Comparison of ENCODE assay signal across 12 mouse cellular contexts in the genomic region with DNA sequence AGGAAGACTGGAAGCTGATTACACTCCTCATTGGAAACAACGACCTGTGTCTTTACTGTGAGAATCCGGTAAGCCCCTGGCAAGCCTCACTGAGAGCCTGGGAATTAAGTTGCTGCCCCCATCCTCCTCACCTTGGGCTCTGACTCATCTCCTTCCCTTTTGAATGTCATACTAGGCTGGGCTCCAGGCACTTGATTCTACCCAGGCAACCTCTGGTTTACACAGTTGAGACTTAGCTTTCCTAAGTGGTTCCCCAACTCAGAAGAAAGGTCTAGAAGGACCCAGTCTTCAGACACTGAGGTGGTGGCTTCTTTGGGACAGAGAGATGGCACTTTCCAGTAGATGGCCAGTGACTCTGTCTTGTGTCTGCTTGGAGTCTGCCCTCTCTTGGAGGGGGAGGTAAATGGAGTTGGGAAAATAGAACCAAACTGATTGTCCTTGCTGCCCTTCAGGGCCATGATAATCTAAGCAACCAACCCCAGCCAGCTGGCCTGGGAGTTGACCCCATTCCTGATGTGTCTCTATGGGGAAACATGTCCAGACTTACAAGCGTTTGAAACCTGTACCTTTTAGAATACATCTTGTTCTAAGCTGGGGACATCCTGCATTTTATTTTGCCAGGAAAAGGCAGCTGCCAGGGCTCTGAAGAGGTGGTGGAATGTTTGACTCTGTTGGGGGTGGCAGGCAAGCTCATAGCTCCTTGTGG.
DNase-seq lines count a peak whose midpoint lies in the region; ATAC-seq and TF ChIP-seq lines count a peak whose summit lies in the region.
"Had no signal": no experiment of that assay in that cellular context is flagged by ENCODE, and none has a peak within 500 bp of the region (broad histone marks: within the 10 kb centered on the region; RNA-seq: fewer than 3 reads in every experiment).

No protein-coding gene starts in this region.

- peaks cover 30% of the 10 kb centered on the region for H3K4me1 ChIP-seq in intestine, embryonic 14.5 days (replicated peaks; ENCODE audit: control insufficient read depth, insufficient read depth, low read length)
- no peaks in the 10 kb centered on the region for H3K4me1 ChIP-seq in intestine, postnatal 0 days (replicated peaks; ENCODE audit: control insufficient read depth, insufficient read depth, low read length)
- H3K4me1 ChIP-seq in stomach, embryonic 14.5 days (ENCODE audit: control insufficient read depth, insufficient read depth, low read length), result peaks cover 25% of the 10 kb centered on the region
- H3K4me1 ChIP-seq: forebrain, embryonic 15.5 days; neural tube, embryonic 15.5 days had no signal

- no peaks in the 10 kb centered on the region for H3K9me3 ChIP-seq in intestine, embryonic 14.5 days (ENCODE audit: control insufficient read depth, low read length)
- no peaks in the 10 kb centered on the region for H3K9me3 ChIP-seq in intestine, postnatal 0 days (ENCODE audit: control insufficient read depth)
- no peaks in the 10 kb centered on the region for H3K9me3 ChIP-seq in stomach, embryonic 14.5 days (ENCODE audit: control insufficient read depth, low read depth, low read length)
- H3K9me3 ChIP-seq: embryonic facial prominence, embryonic 13.5 days; forebrain, embryonic 15.5 days; neural tube, embryonic 15.5 days had no signal

- no peaks in the 10 kb centered on the region for H3K36me3 ChIP-seq in intestine, embryonic 14.5 days (ENCODE audit: control insufficient read depth, insufficient read depth, low read length)
- no peaks in the 10 kb centered on the region for H3K36me3 ChIP-seq in intestine, postnatal 0 days (ENCODE audit: control insufficient read depth, insufficient read depth)
- no peaks in the 10 kb centered on the region for H3K36me3 ChIP-seq in stomach, embryonic 14.5 days (ENCODE audit: control insufficient read depth, insufficient read depth, low read length)
- H3K36me3 ChIP-seq: embryonic facial prominence, embryonic 13.5 days; forebrain, embryonic 15.5 days; neural tube, embryonic 15.5 days had no signal

- TF ChIP-seq CTCF in intestine, postnatal 0 days (IDR thresholded peaks at IDR 0.05; ENCODE audit: low read depth), result no peak

- no peaks in the 10 kb centered on the region for H3K27me3 ChIP-seq in intestine, embryonic 14.5 days (replicated peaks; ENCODE audit: control insufficient read depth, insufficient read depth, low read length)
- no peaks in the 10 kb centered on the region for H3K27me3 ChIP-seq in intestine, postnatal 0 days (replicated peaks; ENCODE audit: control insufficient read depth, insufficient read depth, low read length)
- no peaks in the 10 kb centered on the region for H3K27me3 ChIP-seq in stomach, embryonic 14.5 days (ENCODE audit: control insufficient read depth, insufficient read depth, low read length)
- H3K27me3 ChIP-seq: embryonic facial prominence, embryonic 13.5 days; forebrain, embryonic 15.5 days; neural tube, embryonic 15.5 days had no signal

- H3K9ac ChIP-seq in intestine, embryonic 14.5 days (ENCODE audit: low read length), result no peak overlapping the region
- H3K9ac ChIP-seq in intestine, postnatal 0 days (ENCODE audit: low read depth, low read length), result no peak overlapping the region
- no peak overlapping the region for H3K9ac ChIP-seq in stomach, embryonic 14.5 days (replicated peaks; ENCODE audit: low read depth, low read length)
- H3K9ac ChIP-seq: embryonic facial prominence, embryonic 13.5 days; forebrain, embryonic 15.5 days; neural tube, embryonic 15.5 days had no signal

- H3K27ac ChIP-seq in intestine, embryonic 14.5 days (ENCODE audit: low read depth), result peak overlapping the region; percentile 71
- H3K27ac ChIP-seq in intestine, postnatal 0 days (ENCODE audit: low read depth, low read length), result no peak overlapping the region
- H3K27ac ChIP-seq in stomach, embryonic 14.5 days (ENCODE audit: low read length), result peak overlapping the region; percentile 77; the same call in 1 of the 2 replicates
- H3K27ac ChIP-seq: embryonic facial prominence, embryonic 13.5 days; forebrain, embryonic 15.5 days; neural tube, embryonic 15.5 days had no signal

- ATAC-seq in intestine, embryonic 14.5 days (replicated peaks; ENCODE audit: low FRiP score, low TSS enrichment, low read depth), result no peak
- ATAC-seq in intestine, postnatal 0 days, result no peak
- ATAC-seq in stomach, embryonic 14.5 days (ENCODE audit: insufficient number of reproducible peaks, insufficient read depth, low FRiP score, low read depth), result no peak
- ATAC-seq: forebrain, embryonic 15.5 days had no signal

- no peak overlapping the region for H3K4me3 ChIP-seq in intestine, embryonic 14.5 days (ENCODE audit: low read depth, low read length)
- H3K4me3 ChIP-seq in intestine, postnatal 0 days (ENCODE audit: low read depth, low read length), result no peak overlapping the region
- no peak overlapping the region for H3K4me3 ChIP-seq in stomach, embryonic 14.5 days (ENCODE audit: low read depth, low read length)
- H3K4me3 ChIP-seq: embryonic facial prominence, embryonic 13.5 days; forebrain, embryonic 15.5 days; neural tube, embryonic 15.5 days had no signal

- WGBS in intestine, embryonic 14.5 days, result 59% methylated on average over 3 of the region's 3 CpGs
- 64% methylated on average over 3 of the region's 3 CpGs for WGBS in intestine, postnatal 0 days
- 83% methylated on average over 3 of the region's 3 CpGs for WGBS in stomach, embryonic 14.5 days

- intact Hi-C loops in heart, postnatal 36 days (cut with DNase I), result no loop called here

- no peak for DNase-seq in intestine, embryonic 14.5 days (ENCODE audit: low spot score)
- DNase-seq in heart, adult 8-10 months (ENCODE audit: low spot score), result peak; percentile 44
- peak; percentile 28 to 41 for DNase-seq in heart, postnatal 36 days
- no peak for DNase-seq in thymus, postnatal 36 days
- no peak for DNase-seq in layer of hippocampus, adult 18-20 months (ENCODE audit: low spot score in 2 of 2)
- DNase-seq: cerebellum, postnatal 36 days; kidney, adult 8-10 months had no signal

- no peak overlapping the region for H3K4me2 ChIP-seq in intestine, embryonic 14.5 days (ENCODE audit: low read length)
- H3K4me2 ChIP-seq in intestine, postnatal 0 days (replicated peaks; ENCODE audit: low read depth), result no peak overlapping the region
- no peak overlapping the region for H3K4me2 ChIP-seq in stomach, embryonic 14.5 days (replicated peaks; ENCODE audit: low read depth, low read length)
- H3K4me2 ChIP-seq: embryonic facial prominence, embryonic 13.5 days; forebrain, embryonic 15.5 days; neural tube, embryonic 15.5 days had no signal

Comparison
In these comparisons a context has a peak if more than half of its experiments do, and no peak if none do; other contexts are left out.
1. DNase-seq: peak in heart, adult 8-10 months (single experiment) and heart, postnatal 36 days (2 of 2); none in intestine, embryonic 14.5 days (single experiment), thymus, postnatal 36 days (0 of 2) and layer of hippocampus, adult 18-20 months (0 of 2).